Mouse (Mus musculus) B cell, adult (primary cell): ENCODE data around the gene Bmp8b. TPM values are rescaled to one million over a fixed set of nuclear protein-coding genes. Genes with fewer than 3 reads are reported as not detected.

ENCODE experiments used
- total RNA-seq: library from RNA; stranded (reverse); gene quantifications from 4 replicates; pipeline ENCODE4 v1.2.4, GENCODE M21; 2023; ENCODE audit not compliant: inconsistent age

Bmp8b gene
- total RNA-seq = not detected in 4 replicates

GRCm38 (mm10) chr4:123104651-123105450 lies at the start of gene Bmp8b:
Gene Bmp8b, plus strand, starts transcription at chr4:123105165.

DNA sequence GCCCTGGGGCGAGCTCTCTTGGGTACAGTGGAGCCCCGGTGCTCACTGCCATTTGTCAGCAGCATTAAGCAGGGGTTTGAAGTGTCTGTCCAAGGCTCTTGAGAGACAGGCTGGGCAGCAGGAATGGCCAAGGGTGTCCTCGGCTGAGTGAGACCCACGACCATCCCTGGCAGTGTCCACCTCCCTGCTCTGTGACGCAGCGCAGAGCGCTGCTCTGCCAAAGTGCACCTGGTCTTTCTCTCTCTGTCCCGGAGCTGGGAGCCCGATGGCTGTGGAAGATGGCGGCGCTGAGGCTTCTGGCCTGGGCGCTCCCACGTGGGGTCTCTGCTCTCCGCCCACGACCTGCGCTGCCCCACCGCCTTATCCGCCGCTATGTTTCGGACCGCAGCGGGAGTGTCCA lies 11.0 kb downstream of the Bmp8b start, which contains the start of gene Oxct2b:
Oxct2b (plus strand) TSS at position 256 of the 400 bp plus-strand sequence.

GRCm38 (mm10) chr4:123139513-123140154 lies 34.7 kb downstream of the Bmp8b start, which contains the start of gene Ppie:
Gene Ppie, minus strand, starts transcription at chr4:123139951.

Other genes starting within 250 kb of the Bmp8b start
- gene Cap1, start 219.1 kb upstream of the Bmp8b start, total RNA-seq = 363 to 402 TPM (median 393 TPM) in 4 replicates
- gene Mfsd2a, start 144.0 kb upstream of the Bmp8b start, total RNA-seq = 0.87 to 1.6 TPM (median 1.0 TPM) in 4 replicates
- gene Mycl, start 109.5 kb upstream of the Bmp8b start, total RNA-seq = 0.70 to 2.9 TPM (median 1.0 TPM) in 4 replicates
- 22.3 to 31.3 TPM (median 23.5 TPM) in 4 replicates for gene Trit1, start 88.6 kb upstream of the Bmp8b start, total RNA-seq
- gene Oxct2b, start 11.1 kb downstream of the Bmp8b start, total RNA-seq = not detected in 4 replicates
- gene Ppie, start 34.8 kb downstream of the Bmp8b start, total RNA-seq = 50.1 to 60.8 TPM (median 52.8 TPM) in 4 replicates
- 0.10 to 0.55 TPM (median 0.35 TPM) in 4 replicates for gene Hpcal4, start 78.1 kb downstream of the Bmp8b start, total RNA-seq
- gene Nt5c1a, start 96.3 kb downstream of the Bmp8b start, total RNA-seq = not detected in 4 replicates
- gene Heyl, start 128.4 kb downstream of the Bmp8b start, total RNA-seq = 0.38 to 1.5 TPM (median 0.86 TPM) in 4 replicates
- gene Pabpc4, start 157.2 kb downstream of the Bmp8b start, total RNA-seq = 110 to 129 TPM (median 123 TPM) in 4 replicates
- 0.57 TPM in 1 of 4 replicates, not detected in the others for gene Oxct2a, start 218.5 kb downstream of the Bmp8b start, total RNA-seq
- gene Bmp8a, start 238.1 kb downstream of the Bmp8b start, total RNA-seq = 0.36 to 0.64 TPM (median 0.51 TPM) in 4 replicates